Comparison of ENCODE assay signal across 12 mouse cellular contexts in the genomic region with DNA sequence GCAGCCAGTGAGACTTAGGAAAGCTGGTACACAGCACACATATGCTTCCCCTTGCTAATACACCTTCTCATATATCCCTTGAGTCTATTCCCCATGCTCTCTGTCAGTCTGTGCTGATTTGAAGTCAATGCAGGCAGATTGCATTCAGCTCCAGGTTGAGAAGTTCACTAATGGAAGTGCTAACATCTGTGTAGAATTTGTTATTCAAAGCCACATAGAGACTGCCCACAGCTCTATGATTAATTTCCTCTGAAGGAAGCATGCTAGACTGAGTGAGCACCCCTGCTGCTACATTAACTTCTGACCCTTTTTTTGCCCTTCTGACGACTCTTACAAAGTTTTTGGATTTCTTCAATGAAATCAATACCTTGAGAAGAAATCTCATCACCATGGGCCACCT.
"Had no signal": no experiment of that assay in that cellular context is flagged by ENCODE, and none has a peak within 500 bp of the region (broad histone marks: within the 10 kb centered on the region; RNA-seq: fewer than 3 reads in every experiment).

No protein-coding gene starts in this region.

- H3K27ac ChIP-seq: liver, embryonic 15.5 days; midbrain, embryonic 10.5 days; midbrain, embryonic 15.5 days had no signal

- ATAC-seq: lung, postnatal 0 days; midbrain, embryonic 15.5 days had no signal

- H3K4me1 ChIP-seq: liver, embryonic 15.5 days; midbrain, embryonic 10.5 days had no signal

- DNase-seq: kidney, postnatal 25 days; layer of hippocampus, postnatal 36 days; lung, adult 2 months; lung, postnatal 36 days; right cerebral cortex, adult 18-20 months; right cerebral cortex, postnatal 25 days; thymus, postnatal 36 days had no signal

- H3K4me3 ChIP-seq: liver, embryonic 15.5 days; midbrain, embryonic 10.5 days; midbrain, embryonic 15.5 days had no signal

- H3K9me3 ChIP-seq: liver, embryonic 15.5 days; midbrain, embryonic 10.5 days; midbrain, embryonic 15.5 days had no signal

- H3K4me2 ChIP-seq: liver, embryonic 11.5 days; liver, embryonic 15.5 days; midbrain, embryonic 15.5 days had no signal

- H3K36me3 ChIP-seq: liver, embryonic 15.5 days; midbrain, embryonic 10.5 days; midbrain, embryonic 15.5 days had no signal

- H3K9ac ChIP-seq: liver, embryonic 15.5 days; midbrain, embryonic 15.5 days had no signal

- H3K27me3 ChIP-seq: liver, embryonic 15.5 days; midbrain, embryonic 15.5 days had no signal
